Mouse (Mus musculus) CH12.LX (cell line): Measurements from ENCODE around the gene Pla2g5. TPM values are rescaled to one million over a fixed set of nuclear protein-coding genes. Genes with fewer than 3 reads are reported as not detected.

ENCODE experiments used
- DNase-seq: peaks from one replicate; pipeline ENCODE4 v3.0.0-alpha.2; 2013; ENCODE audit errors: extremely low read depth
- H3K27ac ChIP-seq: 2 replicates; pipeline ENCODE4 v1.5.1; 2012; ENCODE audit warnings: low read depth, mild to moderate bottlenecking, control low read depth, moderate library complexity; ENCODE audit not compliant: insufficient read depth
- H3K27me3 ChIP-seq: replicated peaks from 2 replicates; pipeline ENCODE3; 2012; ENCODE audit warnings: inconsistent platforms
- H3K36me3 ChIP-seq, 2 experiments: replicated peaks in 1 of 2; 2 replicates each; pipeline versions ENCODE3 to v1.6.1; 2012; ENCODE audit warnings: inconsistent platforms in 1 of 2, low read length in 1 of 2, mild to moderate bottlenecking in 1 of 2, mixed read lengths in 1 of 2, moderate library complexity in 1 of 2; ENCODE audit not compliant: control insufficient read depth in 1 of 2, insufficient read depth in 1 of 2
- H3K4me1 ChIP-seq, 2 experiments: 2 replicates each; pipeline ENCODE4 v1.6.1; 2012; ENCODE audit warnings: inconsistent platforms in 1 of 2, moderate library complexity in 1 of 2; ENCODE audit not compliant: insufficient read depth in 2 of 2, control insufficient read depth in 1 of 2
- H3K4me2 ChIP-seq: 2 replicates; pipeline ENCODE4 v1.6.1; 2012; ENCODE audit warnings: low read depth, mild to moderate bottlenecking, control low read depth; ENCODE audit not compliant: poor library complexity, insufficient read depth, severe bottlenecking
- H3K4me3 ChIP-seq, 3 experiments: fragments of 150-350 bp in 1 of 3; sonication (generic) in 1 of 3; replicated peaks in 1 of 3; 2 replicates each; pipeline versions ENCODE3 to v1.5.1; 2011 to 2012; ENCODE audit warnings: low read depth in 2 of 3, low read length in 2 of 3, mild to moderate bottlenecking in 2 of 3, moderate library complexity in 2 of 3, control low read depth in 1 of 3, improper control_type of control experiment in 1 of 3, inconsistent platforms in 1 of 3, mixed read lengths in 1 of 3; ENCODE audit not compliant: poor library complexity in 1 of 3
- H3K79me2 ChIP-seq: replicated peaks from 2 replicates; pipeline ENCODE4 v1.6.1; 2012; ENCODE audit warnings: mild to moderate bottlenecking, moderate library complexity; ENCODE audit not compliant: control insufficient read depth, poor library complexity, insufficient read depth, severe bottlenecking; ENCODE audit errors: extremely low read depth
- H3K9ac ChIP-seq: 2 replicates; pipeline ENCODE4 v1.6.1; 2012; ENCODE audit warnings: low read depth, mild to moderate bottlenecking, control low read depth, moderate library complexity; ENCODE audit not compliant: insufficient read depth
- H3K9me3 ChIP-seq: replicated peaks from 2 replicates; pipeline ENCODE3; 2012; ENCODE audit warnings: low read length, inconsistent platforms, mixed read lengths
- CTCF ChIP-seq, 2 experiments: IDR thresholded peaks in 1 of 2; conservative IDR thresholded peaks in 1 of 2; 2 replicates each; pipeline ENCODE4 v1.5.1; 2011 to 2012; ENCODE audit warnings: low read depth in 2 of 2, low read length in 2 of 2, improper control_type of control experiment in 1 of 2, inconsistent platforms in 1 of 2, mild to moderate bottlenecking in 1 of 2, moderate library complexity in 1 of 2
- E2F4 ChIP-seq: IDR thresholded peaks from 2 replicates; pipeline ENCODE4 v1.6.1; 2011; ENCODE audit warnings: low read depth, low read length, improper control_type of control experiment; ENCODE audit not compliant: insufficient replicate concordance
- GABPA ChIP-seq: IDR thresholded peaks from 2 replicates; pipeline ENCODE4 v1.6.1; 2012; ENCODE audit warnings: low read depth, low read length, improper control_type of control experiment, inconsistent platforms; ENCODE audit not compliant: insufficient replicate concordance
- IRF4 ChIP-seq: IDR thresholded peaks from 2 replicates; pipeline ENCODE4 v1.6.1; 2014; ENCODE audit warnings: low read depth, mild to moderate bottlenecking, inconsistent platforms, low read length, improper control_type of control experiment
- JUN ChIP-seq: IDR thresholded peaks from 2 replicates; pipeline ENCODE4 v1.6.1; 2011; ENCODE audit warnings: low read depth, mild to moderate bottlenecking, low read length, improper control_type of control experiment, moderate library complexity; ENCODE audit not compliant: insufficient read depth
- MAX ChIP-seq: IDR thresholded peaks from 2 replicates; pipeline ENCODE4 v1.6.1; 2011; ENCODE audit warnings: low read length, improper control_type of control experiment
- MAZ ChIP-seq: IDR thresholded peaks from 2 replicates; pipeline ENCODE4 v1.6.1; 2012; ENCODE audit warnings: low read depth, mild to moderate bottlenecking, inconsistent platforms, low read length, improper control_type of control experiment, moderate library complexity
- MEF2A ChIP-seq: IDR thresholded peaks from 2 replicates; pipeline ENCODE4 v1.6.1; 2014; ENCODE audit warnings: low read depth, mild to moderate bottlenecking, inconsistent platforms, low read length, improper control_type of control experiment, borderline replicate concordance
- MXI1 ChIP-seq: IDR thresholded peaks from 2 replicates; pipeline ENCODE4 v1.6.1; 2011; ENCODE audit warnings: mild to moderate bottlenecking, low read depth, low read length, improper control_type of control experiment
- POLR2A ChIP-seq: IDR thresholded peaks from 2 replicates; pipeline ENCODE4 v1.6.1; 2011; ENCODE audit warnings: low read depth, mild to moderate bottlenecking, improper control_type of control experiment, low read length
- POLR2AphosphoS2 ChIP-seq: IDR thresholded peaks from 2 replicates; pipeline ENCODE4 v1.6.1; 2011; ENCODE audit warnings: low read depth, low read length, improper control_type of control experiment
- RAD21 ChIP-seq: IDR thresholded peaks from 2 replicates; pipeline ENCODE4 v1.6.1; 2011; ENCODE audit warnings: low read depth, mild to moderate bottlenecking, low read length, improper control_type of control experiment, moderate library complexity
- SIN3A ChIP-seq: IDR thresholded peaks from 2 replicates; pipeline ENCODE4 v1.6.1; 2012; ENCODE audit warnings: low read length, improper control_type of control experiment, inconsistent platforms
- SMC3 ChIP-seq: IDR thresholded peaks from 2 replicates; pipeline ENCODE4 v1.6.1; 2011; ENCODE audit warnings: low read depth, low read length, improper control_type of control experiment
- TBP ChIP-seq: conservative IDR thresholded peaks from 2 replicates; pipeline ENCODE4 v1.6.1; 2011; ENCODE audit warnings: low read depth, low read length, improper control_type of control experiment
- USF2 ChIP-seq: conservative IDR thresholded peaks from 2 replicates; pipeline ENCODE4 v1.6.1; 2011; ENCODE audit warnings: low read depth, low read length, improper control_type of control experiment
- ZC3H11A ChIP-seq: IDR thresholded peaks from 2 replicates; pipeline ENCODE4 v1.6.1; 2012; ENCODE audit warnings: low read depth, mild to moderate bottlenecking, inconsistent platforms, low read length, improper control_type of control experiment
- ZKSCAN1 ChIP-seq: IDR thresholded peaks from 2 replicates; pipeline ENCODE4 v1.6.1; 2012; ENCODE audit warnings: low read depth, inconsistent platforms, low read length, improper control_type of control experiment, borderline replicate concordance
- dilution Hi-C: fragments of 300-500 bp; cut with MboI; formaldehyde crosslinking; loops from 2 replicates; pipeline ENCODE4 v1.14.3; 2020; ENCODE audit warnings: low sequenced_read_pairs; ENCODE audit not compliant: extremely low pct_unique_long_range_greater_than_20kb, extremely low pct_ligation_motif_present
- in situ Hi-C: fragments of 300-500 bp; cut with MboI; formaldehyde crosslinking; loops from 3 replicates; pipeline ENCODE4 v1.14.3; 2019; ENCODE audit warnings: low sequenced_read_pairs, low pct_ligation_motif_present, low pct_unique_long_range_greater_than_20kb, mixed read lengths
- polyA plus RNA-seq: library from polyadenylated mRNA; unstranded; fragments of >175 nt; gene quantifications from 2 replicates; pipeline ENCODE4 v1.2.1, GENCODE M21; 2012; ENCODE audit warnings: low read depth; ENCODE audit not compliant: insufficient read length
- total RNA-seq, 2 experiments: library from RNA; depleted of rRNA; stranded (reverse); fragments of 300-350 nt in 1 of 2; fragments of >200 nt in 1 of 2; gene quantifications; 2 replicates each; pipeline ENCODE4 v1.2.3; 2012 to 2014

Gene Pla2g5
- total and polyA plus RNA-seq, 3 experiments = 0.53 to 0.68 TPM; not detected in 1

DNA sequence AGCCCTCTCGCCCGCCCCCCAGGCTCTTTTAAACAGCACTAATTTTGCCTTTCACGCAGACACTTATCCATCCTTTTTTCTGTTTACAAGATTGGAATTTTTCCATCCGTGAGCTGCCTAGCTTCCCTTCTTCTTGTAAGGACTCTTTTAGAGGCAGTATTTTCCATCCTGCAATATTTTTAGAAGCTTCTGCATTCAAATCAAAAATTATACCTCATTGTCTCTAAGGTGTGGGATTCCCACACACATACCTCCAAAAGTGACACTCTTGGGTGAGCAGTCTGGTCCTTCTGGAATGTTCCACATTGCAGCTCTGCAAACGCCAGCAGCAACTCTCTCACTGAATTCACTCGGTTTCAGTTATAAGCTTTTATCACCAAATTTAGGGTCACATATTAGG, 10.3 kb downstream of the Pla2g5 start:
- H3K4me3 ChIP-seq = no peak overlapping the region
- peaks cover 2% of the 10 kb centered on the region for H3K9me3 ChIP-seq
- dilution Hi-C loops (no loop called here), in situ Hi-C loops (loop anchor here (10.0 kb wide), 2 partner anchors 108 to 408 kb away; no protein-coding TSS in a partner anchor)
- DNase-seq = no peak
- peaks cover 69% of the 10 kb centered on the region for H3K27me3 ChIP-seq
- H3K79me2 ChIP-seq = no peaks in the 10 kb centered on the region
- TF ChIP-seq POLR2AphosphoS2 (no peak), SIN3A (no peak), JUN (no peak), E2F4 (no peak), SMC3 (no peak), MEF2A (no peak), USF2 (no peak), MAZ (no peak), GABPA (no peak), TBP (no peak), RAD21 (no peak)
- H3K4me1 ChIP-seq = no peaks in the 10 kb centered on the region
- H3K4me2 ChIP-seq = no peak overlapping the region
- H3K9ac ChIP-seq = no peak overlapping the region
- no peak overlapping the region for H3K27ac ChIP-seq
- no peaks in the 10 kb centered on the region for H3K36me3 ChIP-seq

DNA sequence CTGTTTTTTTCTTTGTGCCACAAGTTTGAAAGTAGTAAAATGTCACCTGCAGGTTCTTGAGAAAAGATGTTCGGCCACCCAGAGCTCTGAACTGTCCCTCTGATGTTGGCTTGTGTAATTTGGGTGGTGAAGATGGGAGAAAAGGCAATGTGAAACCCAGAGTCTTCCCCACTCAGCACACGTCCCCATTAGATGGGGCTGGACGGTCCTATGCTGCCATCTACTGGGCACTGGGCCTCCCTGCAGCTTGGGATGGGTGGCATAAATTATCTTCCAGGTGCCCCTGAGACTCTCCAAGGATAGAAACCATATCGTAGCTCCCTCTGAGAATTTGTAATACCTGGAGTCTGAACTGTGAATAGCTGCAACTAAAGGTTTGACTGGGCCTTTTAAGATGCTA, 11.8 kb downstream of the Pla2g5 start:
- no peaks in the 10 kb centered on the region for H3K4me1 ChIP-seq
- in situ Hi-C loops = loop anchor here (10.0 kb wide), 2 partner anchors 107 to 407 kb away; no protein-coding TSS in a partner anchor
- H3K4me2 ChIP-seq = no peak overlapping the region
- H3K36me3 ChIP-seq = no peaks in the 10 kb centered on the region
- H3K4me3 ChIP-seq = no peak overlapping the region
- no peak overlapping the region for H3K9ac ChIP-seq
- peaks cover 69% of the 10 kb centered on the region for H3K27me3 ChIP-seq
- dilution Hi-C loops = no loop called here
- H3K27ac ChIP-seq = no peak overlapping the region
- no peaks in the 10 kb centered on the region for H3K79me2 ChIP-seq
- peaks cover 4% of the 10 kb centered on the region for H3K9me3 ChIP-seq
- no peak for TF ChIP-seq POLR2A
- TF ChIP-seq ZKSCAN1 = no peak
- TF ChIP-seq RAD21 = peak; percentile 98
- TF ChIP-seq MAX = no peak
- peak; percentile 87 for TF ChIP-seq SMC3
- no peak for TF ChIP-seq MXI1
- peak; percentile 54 for TF ChIP-seq IRF4
- peak; percentile 45 for TF ChIP-seq ZC3H11A
- TF ChIP-seq CTCF (conservative IDR thresholded peaks at IDR 0.05 in 1 of 2, IDR thresholded peaks at IDR 0.05 in 1 of 2; ENCODE audit: low read depth in 2 of 2, low read length in 2 of 2) = peak; percentile 91 to 97
- TF ChIP-seq, all 38 proteins: peak for 5
- peak; percentile 54 for DNase-seq
